Mouse (Mus musculus) kidney, postnatal 36 days (tissue): Measurements from ENCODE around the gene Gprc5b.

Experiments
- DNase-seq, 2 experiments: peaks; one replicate each; pipeline ENCODE4 v3.0.0; 2021 to 2022; ENCODE audit warnings: mixed read lengths in 2 of 2

Gene Gprc5b

GRCm38 (mm10) chr7:118995007-118995406 is at the start of gene Gprc5b:
Gene Gprc5b (minus strand): TSS chr7:118995211.
- DNase-seq: peak; percentile 87 to 96

GRCm38 (mm10) chr7:119041502-119041901 is 46.5 kb upstream of the Gprc5b start:
- no peak for DNase-seq

- no peak for DNase-seq
Observed at GRCm38 (mm10) chr7:119037581-119037980, 42.6 kb upstream of the Gprc5b start.

GRCm38 (mm10) chr7:119034243-119034961 is 39.4 kb upstream of the Gprc5b start:
- DNase-seq: no peak

GRCm38 (mm10) chr7:119023394-119023921 is 28.4 kb upstream of the Gprc5b start:
- peak; percentile 64 to 87 for DNase-seq

- peak; percentile 48 to 86 for DNase-seq
Observed at GRCm38 (mm10) chr7:119022238-119023156, 27.5 kb upstream of the Gprc5b start.

- peak; percentile 43 to 82 for DNase-seq
Observed at GRCm38 (mm10) chr7:119019537-119019936, 24.5 kb upstream of the Gprc5b start.

GRCm38 (mm10) chr7:119015736-119016135 is 20.7 kb upstream of the Gprc5b start:
- peak; percentile 14 to 66 for DNase-seq

GRCm38 (mm10) chr7:119010854-119011529 is 16.0 kb upstream of the Gprc5b start:
- peak; percentile 54 to 88 for DNase-seq

- DNase-seq: peak; percentile 45 to 68
Observed at GRCm38 (mm10) chr7:119002501-119002900, 7.5 kb upstream of the Gprc5b start.

- DNase-seq: no peak
Observed at GRCm38 (mm10) chr7:119001965-119002364, 7.0 kb upstream of the Gprc5b start.

- DNase-seq: peak in 1 of 2 experiments; percentile 47
Observed at GRCm38 (mm10) chr7:118999857-119000256, 4.8 kb upstream of the Gprc5b start.

- peak; percentile 80 to 90 for DNase-seq
Observed at GRCm38 (mm10) chr7:118996137-118996837, 1.3 kb upstream of the Gprc5b start.

- DNase-seq: no peak
Observed at GRCm38 (mm10) chr7:118995671-118996070, 660 bp upstream of the Gprc5b start.

- DNase-seq: peak in 1 of 2 experiments; percentile 22
Observed at GRCm38 (mm10) chr7:118994231-118994842, 674 bp downstream of the Gprc5b start.

GRCm38 (mm10) chr7:118993597-118994230 is 1.3 kb downstream of the Gprc5b start:
- no peak for DNase-seq

GRCm38 (mm10) chr7:118992623-118993405 is 2.2 kb downstream of the Gprc5b start:
- DNase-seq: no peak

GRCm38 (mm10) chr7:118992080-118992560 is 2.9 kb downstream of the Gprc5b start:
- DNase-seq: no peak

- DNase-seq: no peak
Observed at GRCm38 (mm10) chr7:118991341-118991884, 3.6 kb downstream of the Gprc5b start.

GRCm38 (mm10) chr7:118990282-118990681 is 4.7 kb downstream of the Gprc5b start:
- DNase-seq: no peak
